Mouse (Mus musculus) urinary bladder, postnatal 36 days (tissue): ENCODE data around the gene Pyy.
A peak's percentile ranks its signal among the peaks of the same experiment; 100 is the strongest.

ENCODE experiments used
- DNase-seq, 2 experiments: peaks; one replicate each; pipeline ENCODE4 v3.0.0; 2022; ENCODE audit warnings: low spot score in 2 of 2, mixed read lengths in 1 of 2

Pyy gene

GRCm38 (mm10) chr11:102107732-102108131, at the start of gene Pyy:
Gene Pyy, minus strand, starts transcription at chr11:102107832.
- DNase-seq: no peak

GRCm38 (mm10) chr11:102156786-102157089, 49.1 kb upstream of the Pyy start:
- DNase-seq: no peak

GRCm38 (mm10) chr11:102156039-102156785, 48.6 kb upstream of the Pyy start, which contains the start of gene Tmem101:
Gene Tmem101, minus strand, starts transcription at chr11:102156404.
- peak; percentile 86 to 90 for DNase-seq

- DNase-seq: no peak
Observed at GRCm38 (mm10) chr11:102147213-102147989, 39.8 kb upstream of the Pyy start.

- DNase-seq: no peak
Observed at GRCm38 (mm10) chr11:102146531-102146930, 38.9 kb upstream of the Pyy start.

GRCm38 (mm10) chr11:102146005-102146404, 38.4 kb upstream of the Pyy start:
- DNase-seq: no peak

GRCm38 (mm10) chr11:102145471-102146001, 37.9 kb upstream of the Pyy start, which contains the start of gene Nags:
Gene Nags, plus strand, starts transcription at chr11:102145513.
- DNase-seq: no peak

- DNase-seq: no peak
Observed at GRCm38 (mm10) chr11:102144957-102145470, 37.4 kb upstream of the Pyy start.

- DNase-seq: no peak
Observed at GRCm38 (mm10) chr11:102142355-102142754, 34.7 kb upstream of the Pyy start.

GRCm38 (mm10) chr11:102140508-102140907, 32.9 kb upstream of the Pyy start:
- DNase-seq: peak; percentile 55 to 58

GRCm38 (mm10) chr11:102138447-102138740, 30.8 kb upstream of the Pyy start:
- DNase-seq: peak; percentile 41 to 61

- no peak for DNase-seq
Observed at GRCm38 (mm10) chr11:102137625-102138446, 30.2 kb upstream of the Pyy start.

- no peak for DNase-seq
Observed at GRCm38 (mm10) chr11:102134516-102134915, 26.9 kb upstream of the Pyy start.

- DNase-seq: no peak
Observed at GRCm38 (mm10) chr11:102117386-102117785, 9.8 kb upstream of the Pyy start.

GRCm38 (mm10) chr11:102116241-102116640, 8.6 kb upstream of the Pyy start:
- DNase-seq: no peak

GRCm38 (mm10) chr11:102111576-102111975, 3.9 kb upstream of the Pyy start:
- no peak for DNase-seq

GRCm38 (mm10) chr11:102106911-102107310, 721 bp downstream of the Pyy start:
- DNase-seq: no peak

GRCm38 (mm10) chr11:102102485-102103258, 5.0 kb downstream of the Pyy start:
- DNase-seq: peak; percentile 23 to 53

GRCm38 (mm10) chr11:102101219-102101618, 6.4 kb downstream of the Pyy start, which contains the start of gene Ppy:
Gene Ppy, minus strand, starts transcription at chr11:102101319.
- no peak for DNase-seq

- DNase-seq: peak; percentile 55 to 77
Observed at GRCm38 (mm10) chr11:102096887-102097391, 10.7 kb downstream of the Pyy start.

GRCm38 (mm10) chr11:102096446-102096845, 11.2 kb downstream of the Pyy start:
- DNase-seq: no peak
